Mouse (Mus musculus) NIH3T3 (cell line): ENCODE measurements around the gene Lipc.
A peak's percentile ranks its signal among the peaks of the same experiment; 100 is the strongest.
"Not testable (repeated sequence)": the region's sequence is repeated elsewhere in the genome, so short reads cannot be mapped to it uniquely, and the experiment has no call there.

Experiments used
- DNase-seq: peaks from one replicate; pipeline ENCODE4 v3.0.0-alpha.2; 2012; ENCODE audit warnings: low read depth

Lipc gene

DNA sequence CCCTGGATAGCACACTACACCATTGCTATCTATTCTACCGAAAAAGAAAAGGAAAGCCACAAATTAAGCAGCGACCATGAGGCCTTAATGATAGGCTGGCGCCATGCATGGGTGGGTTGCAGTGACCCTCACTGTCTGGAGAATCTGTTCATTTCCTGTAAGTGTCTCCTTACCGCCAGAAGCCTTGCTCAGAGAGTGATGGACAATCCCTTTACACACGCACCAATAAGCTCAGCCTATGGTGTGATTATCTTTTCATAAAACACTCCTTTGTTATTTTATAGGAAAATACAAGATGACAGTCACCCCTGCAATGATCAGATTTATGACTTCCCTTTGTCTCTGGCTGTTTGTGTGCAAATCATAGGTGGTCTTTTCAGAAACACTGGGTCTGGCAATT lies 92.8 kb downstream of the Lipc start:
- no peak for DNase-seq

DNA sequence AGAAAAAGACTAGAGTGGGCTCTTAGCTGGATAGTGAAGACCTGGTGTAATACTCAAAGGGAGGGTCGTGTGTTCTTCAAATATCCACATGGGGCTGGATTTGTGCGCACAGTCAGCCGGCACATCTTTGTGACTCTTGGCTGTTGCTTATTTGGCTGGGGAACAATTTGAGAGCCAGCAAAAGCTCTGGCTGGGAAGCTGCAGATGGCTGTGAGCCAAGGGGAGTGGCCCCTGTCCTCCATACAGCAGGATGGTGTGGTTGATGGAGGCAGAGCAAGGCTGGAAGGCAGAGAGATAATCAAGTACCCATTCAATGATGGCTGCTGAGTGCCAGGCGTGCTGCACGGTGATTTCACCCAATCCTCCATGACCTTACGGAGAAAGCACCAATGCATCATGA lies 96.2 kb downstream of the Lipc start:
- DNase-seq, result peak; percentile 16

GRCm38 (mm10) chr9:70854950-70855349 lies 97.1 kb downstream of the Lipc start:
- no peak for DNase-seq

DNA sequence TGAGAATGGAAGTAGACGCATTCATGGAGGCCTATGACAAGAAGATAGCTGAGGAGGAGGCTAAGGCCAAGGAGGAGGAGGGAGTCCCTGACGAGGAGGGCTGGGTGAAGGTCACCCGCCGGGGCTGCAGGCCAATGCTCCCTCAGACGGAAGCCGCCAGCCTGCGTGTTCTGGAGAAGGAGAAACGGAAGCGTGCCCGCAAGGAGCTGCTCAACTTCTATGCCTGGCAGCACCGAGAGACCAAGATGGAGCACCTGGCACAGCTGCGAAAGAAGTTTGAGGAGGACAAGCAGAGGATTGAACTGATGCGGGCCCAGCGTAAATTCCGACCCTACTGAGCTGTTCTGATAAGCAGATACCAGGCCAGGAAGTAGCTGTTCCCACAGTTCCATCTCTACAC lies 98.9 kb downstream of the Lipc start:
- not testable (repeated sequence) for DNase-seq

DNA sequence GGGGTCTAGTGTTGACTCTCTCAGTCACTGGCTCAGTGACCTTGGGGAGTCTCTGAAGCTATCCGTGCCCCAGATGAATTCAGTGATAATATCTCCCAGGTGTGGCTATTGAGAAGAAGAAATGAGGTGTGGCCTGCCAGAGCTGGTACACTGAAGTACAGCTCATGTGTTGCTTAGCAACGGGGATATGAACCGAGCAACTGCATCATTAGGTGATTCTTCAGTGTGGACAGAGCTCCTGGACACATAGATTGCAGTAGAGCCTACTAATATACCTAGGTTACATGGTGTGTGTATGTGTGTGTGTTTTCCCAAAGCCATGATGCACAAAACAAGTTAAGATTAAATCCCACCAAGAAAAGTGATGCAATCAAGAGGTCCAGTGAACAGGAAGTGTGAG lies 100.5 kb downstream of the Lipc start:
- no peak for DNase-seq

GRCm38 (mm10) chr9:70848135-70848770 lies 103.8 kb downstream of the Lipc start:
- no peak for DNase-seq

DNA sequence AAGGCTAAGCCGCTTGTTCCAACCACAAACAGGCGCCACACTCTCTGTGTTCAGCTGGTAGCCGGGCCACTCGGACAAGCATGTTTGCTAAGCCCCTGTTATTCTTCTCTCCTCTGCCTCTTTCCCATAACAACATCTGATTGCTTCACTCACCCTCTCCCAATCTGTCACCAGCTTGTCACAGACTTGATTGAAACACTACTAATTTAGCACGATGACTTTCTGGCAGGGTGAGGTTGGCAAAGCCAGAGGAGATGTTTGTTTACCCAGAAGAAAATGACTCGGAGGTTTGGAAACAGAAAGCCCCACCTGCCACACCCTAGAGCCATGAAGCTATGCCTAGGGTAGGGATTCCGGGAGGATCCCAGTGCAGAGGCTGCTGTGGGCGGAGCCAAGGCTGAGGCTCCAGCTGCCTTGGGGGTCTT lies 104.4 kb downstream of the Lipc start:
- peak; percentile 49 for DNase-seq

DNA sequence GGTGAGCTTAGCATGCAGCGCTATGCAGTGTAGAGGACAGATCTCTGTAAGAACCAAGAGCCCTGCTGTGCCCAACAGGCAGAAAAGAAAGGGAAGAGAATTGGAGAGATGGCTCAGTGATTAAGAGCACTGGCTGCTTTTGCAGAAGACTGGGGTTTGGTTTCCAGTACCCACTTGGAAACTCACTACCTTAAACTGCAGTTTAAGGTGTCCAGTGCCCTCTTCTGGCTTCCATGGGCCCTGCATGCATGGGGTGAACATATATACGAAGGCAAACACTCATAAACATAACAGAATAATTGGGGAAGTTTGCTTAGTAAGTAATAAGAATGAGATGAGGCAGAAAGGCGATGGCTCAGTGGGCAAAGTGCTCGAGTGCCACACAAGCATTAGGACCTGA lies 108.8 kb downstream of the Lipc start:
- no peak for DNase-seq

DNA sequence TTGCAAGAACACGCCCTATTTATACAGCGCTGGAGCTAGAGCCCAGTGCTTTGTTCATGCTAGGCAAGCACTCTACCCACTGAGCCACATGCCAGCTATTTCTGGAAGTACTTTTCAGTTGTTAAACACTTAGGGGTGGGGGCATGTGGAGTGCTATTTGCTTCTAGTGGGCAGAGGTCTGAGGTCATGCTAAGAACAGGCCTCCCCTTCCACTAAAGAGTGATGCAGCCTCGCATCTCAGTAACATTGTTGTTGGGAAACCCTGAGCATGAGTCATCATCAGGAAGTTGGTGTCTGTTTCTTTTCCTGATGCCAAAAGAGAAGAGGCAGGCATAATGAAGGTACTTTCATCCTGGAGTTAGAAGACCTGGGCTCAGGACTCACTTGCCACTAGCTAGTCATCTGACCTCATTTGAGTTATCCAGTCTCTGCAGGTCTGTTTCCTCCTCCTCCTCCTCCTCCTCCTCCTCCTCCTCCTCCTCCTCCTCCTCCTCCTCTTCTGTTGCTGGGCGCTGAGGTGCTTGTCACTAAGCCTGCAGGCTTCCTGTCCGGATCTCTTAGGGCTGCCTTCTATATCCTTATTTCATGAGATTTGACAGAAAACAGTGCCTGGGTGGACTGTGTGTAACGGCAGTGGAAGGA lies 109.6 kb downstream of the Lipc start:
- peak; percentile 51 for DNase-seq

DNA sequence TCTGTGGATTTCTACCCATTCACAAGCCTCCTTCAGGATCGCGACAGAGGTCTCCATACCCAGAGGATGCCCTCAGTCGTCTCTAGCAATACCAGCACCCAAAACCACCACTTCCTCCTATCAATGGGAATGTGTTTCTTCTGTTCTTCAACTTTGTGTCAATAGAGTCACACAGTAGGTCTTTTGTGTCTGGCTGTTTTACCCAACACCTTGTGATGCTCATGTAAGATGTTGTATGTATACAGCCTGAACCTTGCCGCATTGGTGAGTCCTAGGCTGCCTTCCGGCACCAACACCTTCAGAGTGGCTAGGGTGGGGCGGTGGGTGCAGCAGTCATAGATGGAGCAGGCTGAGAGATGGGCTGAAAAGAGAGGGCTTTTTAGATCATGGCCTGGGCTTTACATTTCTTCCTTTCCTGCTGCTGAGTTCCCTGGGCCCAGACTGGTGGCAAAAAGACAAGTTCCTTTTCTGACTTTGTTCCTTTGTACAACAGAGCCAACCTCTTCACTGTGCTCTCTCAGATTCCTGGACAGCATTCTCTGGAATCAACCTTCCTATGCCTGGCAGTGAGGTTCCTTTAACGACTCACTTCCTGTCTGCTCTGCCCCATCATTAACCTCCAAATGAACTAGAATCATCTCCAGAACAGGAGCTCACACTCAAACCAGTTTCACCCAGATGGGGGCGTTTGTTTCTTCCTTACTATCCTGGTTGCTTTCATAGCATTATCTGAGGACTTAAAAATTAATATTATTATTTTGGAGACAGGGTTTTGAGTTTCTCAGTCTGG lies 110.4 kb downstream of the Lipc start:
- DNase-seq, result no peak

GRCm38 (mm10) chr9:70840861-70841341 lies 111.1 kb downstream of the Lipc start:
- no peak for DNase-seq

- peak; percentile 16 for DNase-seq
Observed at GRCm38 (mm10) chr9:70838132-70838911, 113.7 kb downstream of the Lipc start.

- peak; percentile 94 for DNase-seq
Observed at GRCm38 (mm10) chr9:70834730-70835154, 117.3 kb downstream of the Lipc start.

- DNase-seq, result peak; percentile 10
Observed at GRCm38 (mm10) chr9:70834217-70834616, 117.8 kb downstream of the Lipc start.

GRCm38 (mm10) chr9:70833111-70833908 lies 118.7 kb downstream of the Lipc start:
- no peak for DNase-seq

DNA sequence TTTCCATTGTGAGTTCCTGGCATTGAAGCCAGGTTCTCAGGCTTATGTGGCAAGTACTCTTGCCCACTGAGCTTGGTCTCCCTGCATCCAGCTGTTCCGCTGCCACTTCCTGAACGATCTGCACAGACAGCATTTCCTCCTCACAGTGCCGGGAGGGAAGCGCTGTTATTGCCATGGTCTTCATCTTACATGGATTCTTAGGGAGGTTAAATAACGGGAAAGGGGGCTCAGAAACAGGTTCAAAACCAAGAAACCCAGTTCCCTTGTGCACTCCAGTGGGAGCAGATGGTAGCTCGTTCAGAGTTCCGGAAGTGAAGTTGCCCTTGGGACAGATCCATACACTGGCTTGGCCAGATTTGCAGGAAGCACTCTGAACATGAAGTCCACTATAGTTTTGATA lies 119.8 kb downstream of the Lipc start:
- DNase-seq, result no peak

GRCm38 (mm10) chr9:70830844-70831529 lies 121.0 kb downstream of the Lipc start:
- DNase-seq, result no peak

GRCm38 (mm10) chr9:70829784-70830488 lies 122.1 kb downstream of the Lipc start:
- DNase-seq, result no peak

DNA sequence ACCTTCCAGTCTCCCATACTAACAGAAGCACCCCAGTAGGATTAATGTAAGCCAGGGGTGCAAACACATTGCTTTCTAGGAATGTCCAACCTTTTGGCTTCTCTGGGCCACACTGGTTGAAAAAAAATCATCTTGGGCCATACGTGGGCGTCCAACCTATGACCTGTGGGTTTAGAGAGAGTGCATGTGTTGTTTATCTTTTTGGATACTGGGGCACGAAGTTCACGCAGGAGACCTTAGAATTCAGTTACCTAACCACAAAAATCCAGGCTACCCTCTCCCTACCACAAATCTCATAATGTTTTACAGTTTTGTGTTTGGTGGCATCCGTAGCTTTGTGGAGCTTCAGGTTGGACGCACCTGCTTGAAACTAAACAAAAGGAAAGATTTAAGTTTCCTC lies 124.1 kb downstream of the Lipc start:
- DNase-seq, result no peak

DNA sequence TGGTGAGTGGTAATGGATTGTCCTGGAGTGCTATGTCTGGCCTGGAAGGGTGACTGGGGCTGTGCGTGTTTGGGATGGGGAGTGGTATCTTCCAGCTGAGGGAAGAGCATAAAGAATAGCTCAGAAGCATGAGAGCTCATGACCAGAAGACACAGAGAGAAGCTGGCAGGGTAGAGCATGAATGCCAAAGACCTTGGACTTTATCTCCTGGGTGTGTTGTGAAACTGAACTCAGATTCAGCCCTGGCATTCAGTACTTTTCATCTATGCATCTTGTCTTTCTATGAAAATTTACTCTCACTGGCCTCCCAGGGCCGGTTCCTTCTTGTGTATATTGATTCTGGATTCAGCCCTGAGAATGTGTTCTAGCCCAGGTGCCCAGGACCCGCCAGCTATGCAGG lies 127.9 kb downstream of the Lipc start:
- DNase-seq, result no peak
